Mouse (Mus musculus): Measurements from ENCODE around the gene Usp2.

Usp2 gene

GRCm38 (mm10) chr9:44066785-44067225 lies at the start of gene Usp2:
Gene Usp2 (plus strand): TSS chr9:44067021.
- DNase-seq: peak; percentile 99

- no peak for DNase-seq
Measured at GRCm38 (mm10) chr9:44017846-44018245, 49.0 kb upstream of the Usp2 start.

GRCm38 (mm10) chr9:44020001-44020400 lies 46.8 kb upstream of the Usp2 start:
- no peak for DNase-seq

GRCm38 (mm10) chr9:44022100-44022847 lies 44.5 kb upstream of the Usp2 start:
- no peak for DNase-seq

GRCm38 (mm10) chr9:44024096-44024495 lies 42.7 kb upstream of the Usp2 start:
- no peak for DNase-seq

- no peak for DNase-seq
Measured at GRCm38 (mm10) chr9:44029580-44030236, 37.1 kb upstream of the Usp2 start.

- DNase-seq: no peak
Measured at GRCm38 (mm10) chr9:44030646-44031045, 36.2 kb upstream of the Usp2 start.

GRCm38 (mm10) chr9:44031079-44031478 lies 35.7 kb upstream of the Usp2 start:
- no peak for DNase-seq

- no peak for DNase-seq
Measured at GRCm38 (mm10) chr9:44031946-44032345, 34.9 kb upstream of the Usp2 start.

GRCm38 (mm10) chr9:44033317-44033716 lies 33.5 kb upstream of the Usp2 start:
- DNase-seq: no peak

- no peak for DNase-seq
Measured at GRCm38 (mm10) chr9:44033957-44034727, 32.7 kb upstream of the Usp2 start.

GRCm38 (mm10) chr9:44037106-44037505 lies 29.7 kb upstream of the Usp2 start:
- DNase-seq: no peak

GRCm38 (mm10) chr9:44041511-44042395 lies 25.1 kb upstream of the Usp2 start:
- peak; percentile 91 for DNase-seq

GRCm38 (mm10) chr9:44042396-44042680 lies 24.5 kb upstream of the Usp2 start:
- no peak for DNase-seq

GRCm38 (mm10) chr9:44042836-44043707 lies 23.7 kb upstream of the Usp2 start, which contains the start of gene Thy1:
Gene Thy1 (plus strand): TSS chr9:44043384.
- peak; percentile 96 for DNase-seq

GRCm38 (mm10) chr9:44043708-44044425 lies 23.0 kb upstream of the Usp2 start:
- peak; percentile 96 for DNase-seq

- no peak for DNase-seq
Measured at GRCm38 (mm10) chr9:44044426-44045157, 22.2 kb upstream of the Usp2 start.

- peak; percentile 92 for DNase-seq
Measured at GRCm38 (mm10) chr9:44045158-44045883, 21.5 kb upstream of the Usp2 start.

GRCm38 (mm10) chr9:44045884-44046272 lies 20.9 kb upstream of the Usp2 start:
- DNase-seq: no peak

- DNase-seq: peak; percentile 11
Measured at GRCm38 (mm10) chr9:44046426-44046825, 20.4 kb upstream of the Usp2 start.

Data from kidney, adult 11 months (tissue).